Mouse (Mus musculus) brown adipose tissue, adult 24 weeks (tissue): ENCODE results near the gene Ceacam15. TPM values are rescaled to one million over a fixed set of nuclear protein-coding genes. Genes with fewer than 3 reads are reported as not detected.
"Not testable (repeated sequence)": the region's sequence is repeated elsewhere in the genome, so short reads cannot be mapped to it uniquely, and the experiment has no call there.

ENCODE experiments used
- H3K27ac ChIP-seq: fragments of 200-500 bp; replicated peaks from 2 replicates; pipeline ENCODE4 v1.5.1; 2012; ENCODE audit warnings: low read depth, mild to moderate bottlenecking, low read length
- H3K4me1 ChIP-seq: fragments of 200-500 bp; 2 replicates; pipeline ENCODE4 v1.6.1; 2012; ENCODE audit warnings: low read length, mixed read lengths; ENCODE audit not compliant: control insufficient read depth, insufficient read depth, insufficient read length
- H3K4me3 ChIP-seq: fragments of 200-500 bp; 2 replicates; pipeline ENCODE4 v1.5.1; 2012; ENCODE audit warnings: low read depth, mild to moderate bottlenecking, low read length, moderate library complexity; ENCODE audit not compliant: insufficient read depth
- polyA plus RNA-seq: library from polyadenylated mRNA; stranded (reverse); fragments of >200 nt; gene quantifications from 2 replicates; pipeline ENCODE4 v1.2.4, GENCODE M21; 2012; ENCODE audit not compliant: missing spikeins, insufficient read depth, insufficient read length

Gene Ceacam15
- polyA plus RNA-seq, result not detected in 2 replicates

DNA sequence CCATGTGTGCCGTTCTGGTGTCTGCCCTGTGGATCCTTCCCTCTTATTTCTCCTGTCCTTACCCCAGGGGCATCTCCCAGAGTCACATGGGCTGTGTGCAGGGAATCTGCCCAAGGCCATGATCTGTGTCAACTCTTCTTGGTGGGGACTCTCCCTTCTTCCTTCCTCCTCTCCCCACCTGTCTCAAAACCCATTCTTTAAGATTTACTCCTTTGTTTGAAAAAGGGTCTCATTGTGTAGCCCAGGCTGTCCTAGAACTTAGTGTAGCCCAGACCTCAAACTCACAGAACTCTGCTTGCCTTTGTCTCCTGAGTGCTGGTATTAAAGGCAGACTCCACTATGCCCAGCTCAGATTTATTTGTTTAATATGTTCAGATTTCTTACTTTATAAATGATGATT, at the start of gene Ceacam15:
TSS of gene Ceacam15 (minus strand) at position 101 of the 400 bp plus-strand sequence.
- no peak within 1 kb of the TSS for H3K27ac ChIP-seq

DNA sequence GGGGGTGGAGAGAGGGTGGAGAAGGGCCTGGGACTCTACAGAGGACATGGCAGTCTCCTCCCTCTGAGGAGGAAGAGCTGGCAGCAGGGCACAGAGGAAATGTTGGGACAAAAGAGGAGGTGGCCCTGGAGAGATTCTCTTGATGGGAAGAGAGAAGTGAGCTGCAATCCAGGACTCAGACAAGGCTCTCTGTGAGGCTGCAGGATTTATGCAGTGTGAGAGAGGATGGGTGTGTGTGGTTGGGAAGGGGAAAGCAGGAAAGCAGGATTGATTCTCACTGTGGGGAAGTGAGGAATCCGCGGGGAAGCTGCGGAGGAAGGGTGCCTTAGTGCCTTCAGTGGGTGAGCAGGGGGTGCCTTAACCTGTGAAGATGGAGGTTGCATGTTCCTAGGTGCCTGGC, 47.0 kb upstream of the Ceacam15 start:
- not testable (repeated sequence) for H3K4me1 ChIP-seq, H3K4me3 ChIP-seq, H3K27ac ChIP-seq

More for the DNA sequence above, at the start of gene Ceacam15:
- Histone ChIP-seq H3K4me3 (no peak within 1 kb of the TSS), H3K4me1 (no peaks in the 10 kb centered on the region)

DNA sequence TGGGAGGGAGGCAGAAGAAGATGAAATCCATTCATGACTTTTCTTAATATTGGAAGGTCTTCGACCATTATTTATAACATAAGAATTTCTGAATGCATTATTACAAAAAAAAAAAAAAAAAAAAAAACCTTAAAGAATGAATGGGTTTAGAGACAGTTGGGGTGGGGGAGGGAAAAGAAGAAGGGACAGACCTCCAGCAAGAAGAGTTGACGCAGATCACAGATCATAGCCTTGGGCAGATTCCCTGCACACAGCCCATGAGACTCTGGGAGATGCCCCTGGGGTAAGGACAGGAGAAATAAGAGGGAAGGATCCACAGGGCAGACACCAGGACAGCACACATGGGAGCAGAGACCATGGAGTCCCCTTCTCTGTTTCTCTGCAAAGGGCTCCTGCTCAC, 46.1 kb upstream of the Ceacam15 start, which contains the start of gene Ceacam9:
TSS of gene Ceacam9 (plus strand) at position 301 of the 400 bp plus-strand sequence.
- Histone ChIP-seq H3K27ac (no peak within 1 kb of the TSS), H3K4me3 (no peak within 1 kb of the TSS), H3K4me1 (no peaks in the 10 kb centered on the region)

DNA sequence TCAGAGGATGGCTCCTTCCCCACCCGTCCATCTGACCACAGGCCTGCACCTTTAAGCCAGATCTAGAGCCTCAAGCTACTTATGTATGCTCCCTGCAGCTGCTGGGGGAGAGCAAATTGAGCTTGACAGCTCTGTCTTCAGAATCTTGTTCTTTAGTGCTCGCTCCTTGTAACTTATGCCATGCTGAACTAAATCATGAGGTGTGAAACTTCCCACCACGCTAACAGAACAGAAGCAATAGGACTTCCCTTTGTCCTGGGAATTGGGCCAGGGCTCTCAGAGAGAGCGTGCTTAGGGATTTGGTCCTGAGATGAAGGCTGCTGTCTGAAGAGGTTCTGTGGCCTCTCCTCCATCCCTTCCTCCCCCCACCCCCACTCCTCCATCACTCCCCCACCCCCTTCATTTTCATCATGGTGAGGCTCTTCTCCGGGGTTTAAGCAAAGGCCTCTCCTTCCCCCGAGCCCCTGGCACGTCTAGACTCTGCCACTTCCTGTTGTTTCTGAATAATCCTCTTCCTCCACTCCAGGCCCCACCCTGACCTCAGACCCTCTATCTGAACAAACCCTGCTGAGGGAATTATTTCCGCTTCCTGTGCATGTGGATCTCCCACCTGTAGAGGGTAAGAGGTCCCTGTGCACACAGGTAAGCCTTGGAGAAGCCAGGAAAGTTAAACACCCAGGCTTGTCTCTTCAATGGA, 41.1 kb upstream of the Ceacam15 start:
- not testable (repeated sequence) for H3K27ac ChIP-seq, H3K4me1 ChIP-seq, H3K4me3 ChIP-seq

DNA sequence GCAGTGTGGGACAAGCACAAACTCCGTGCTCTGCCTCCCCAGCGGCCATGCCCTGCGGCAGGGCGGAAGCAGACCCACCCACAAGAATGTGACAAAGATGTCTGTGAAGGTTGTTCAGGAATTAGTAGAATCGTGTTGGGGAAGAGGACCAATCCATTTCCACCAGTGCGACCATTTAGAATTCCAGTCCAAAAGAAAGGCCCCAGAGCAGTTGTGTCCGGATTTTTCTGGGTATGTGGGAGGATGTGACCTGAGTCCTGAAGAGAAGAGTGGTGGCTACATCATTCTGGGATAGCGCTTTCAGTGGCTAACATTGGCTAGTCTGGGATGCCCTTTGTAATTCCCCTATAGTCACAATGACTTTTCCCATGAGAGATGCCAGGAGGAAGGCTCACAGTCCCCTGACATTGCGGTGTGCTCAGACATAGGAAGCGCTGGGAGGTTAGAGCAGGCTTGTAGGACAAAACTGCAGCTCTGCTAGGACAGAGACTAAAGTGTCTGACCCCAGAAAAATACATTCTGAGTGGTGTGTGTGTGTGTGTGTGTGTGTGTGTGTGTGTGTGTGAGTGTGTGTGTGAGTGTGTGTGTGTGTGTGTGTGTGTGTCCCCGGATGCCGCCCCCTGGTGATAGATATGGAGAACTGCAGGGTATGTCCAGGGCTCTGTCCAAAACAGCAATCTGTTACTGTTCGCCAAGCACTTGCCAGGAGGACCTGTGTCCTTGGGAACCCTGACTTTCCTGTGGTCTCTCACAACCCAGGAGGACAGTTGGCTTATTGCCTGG, 37.3 kb upstream of the Ceacam15 start:
- Histone ChIP-seq H3K27ac (no peak overlapping the region), H3K4me3 (no peak overlapping the region), H3K4me1 (no peaks in the 10 kb centered on the region)

DNA sequence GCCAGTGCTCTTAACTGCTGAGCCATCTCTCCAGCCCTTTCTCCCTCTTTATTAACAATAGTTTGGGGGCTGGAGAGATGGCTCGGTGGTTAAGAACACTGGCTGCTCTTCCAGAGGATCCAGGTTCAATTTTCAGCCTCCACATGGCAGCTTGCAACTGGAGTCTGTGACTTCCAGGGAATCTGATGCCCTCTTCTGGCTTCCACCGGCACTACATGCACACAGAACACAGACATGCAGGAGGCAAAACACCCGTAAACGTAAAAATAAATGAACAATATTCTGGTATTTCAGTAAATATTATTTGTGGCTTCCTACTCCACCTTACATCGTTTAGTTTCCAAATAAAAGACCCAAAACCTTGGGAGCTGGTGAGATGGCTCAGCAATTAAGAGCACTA, 35.1 kb upstream of the Ceacam15 start:
- H3K4me3 ChIP-seq, result no peak overlapping the region
- no peaks in the 10 kb centered on the region for H3K4me1 ChIP-seq
- no peak overlapping the region for H3K27ac ChIP-seq

DNA sequence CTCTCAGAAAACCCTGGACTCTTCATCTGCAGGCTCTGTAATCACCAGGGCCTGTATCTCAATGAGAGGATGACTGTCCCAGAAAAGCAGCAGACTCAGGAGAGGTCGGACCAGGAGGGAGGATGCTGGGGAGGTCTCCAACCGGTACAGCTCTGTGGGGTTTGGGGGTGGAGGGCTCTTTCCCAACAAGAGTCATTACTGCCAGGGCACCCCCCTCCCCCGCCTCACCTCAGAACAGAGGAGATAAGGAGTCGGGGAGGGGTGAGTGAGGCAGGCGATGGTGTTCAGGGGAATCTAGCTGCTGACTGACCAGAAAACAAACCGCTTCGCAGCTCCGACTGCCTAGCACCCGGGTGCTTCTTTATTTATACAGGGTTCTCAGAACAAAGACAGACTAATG, 32.7 kb upstream of the Ceacam15 start:
- Histone ChIP-seq H3K4me3 (no peak overlapping the region), H3K4me1 (no peaks in the 10 kb centered on the region), H3K27ac (no peak overlapping the region)

DNA sequence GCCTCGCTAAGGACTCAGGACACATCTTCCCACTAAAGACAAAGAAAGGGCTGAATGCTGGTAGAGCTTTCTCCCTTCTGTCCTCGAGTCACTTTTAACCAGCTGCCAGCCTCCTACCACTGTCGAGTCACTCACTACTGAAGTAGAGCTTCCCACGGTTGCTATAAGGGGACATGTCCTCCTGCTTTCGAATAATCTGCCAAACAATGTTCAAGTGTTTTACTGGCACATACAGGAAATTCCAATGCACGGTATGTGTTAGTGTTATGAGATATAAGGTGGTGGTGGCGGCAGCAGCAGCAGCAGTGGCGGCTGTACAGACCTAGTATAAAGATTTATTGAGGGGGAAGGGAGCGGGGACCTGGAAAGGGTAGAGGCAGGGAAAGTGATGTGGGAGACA, 30.9 kb upstream of the Ceacam15 start:
- no peaks in the 10 kb centered on the region for H3K4me1 ChIP-seq
- no peak overlapping the region for H3K4me3 ChIP-seq
- no peak overlapping the region for H3K27ac ChIP-seq

DNA sequence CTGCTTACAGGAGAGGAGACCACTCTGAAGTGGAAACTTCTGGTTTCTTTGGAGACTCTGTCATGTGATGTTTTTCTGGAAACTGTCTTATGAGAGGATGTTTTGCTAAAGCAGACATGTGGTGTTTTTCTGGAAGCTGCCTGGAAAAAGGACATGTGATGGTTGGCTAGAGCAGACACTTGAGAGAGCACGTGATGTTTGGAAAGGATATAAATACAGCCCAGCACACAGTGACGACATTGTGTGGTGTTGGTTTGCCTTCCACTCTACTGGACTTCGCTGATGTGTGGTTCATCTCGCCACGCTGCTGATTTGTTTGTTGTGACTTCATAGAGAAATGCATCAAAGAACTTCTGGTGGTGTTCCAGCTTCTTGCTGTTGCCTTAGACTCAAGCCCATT, 25.1 kb upstream of the Ceacam15 start:
- Histone ChIP-seq H3K4me1 (no peaks in the 10 kb centered on the region), H3K27ac (no peak overlapping the region), H3K4me3 (no peak overlapping the region)

DNA sequence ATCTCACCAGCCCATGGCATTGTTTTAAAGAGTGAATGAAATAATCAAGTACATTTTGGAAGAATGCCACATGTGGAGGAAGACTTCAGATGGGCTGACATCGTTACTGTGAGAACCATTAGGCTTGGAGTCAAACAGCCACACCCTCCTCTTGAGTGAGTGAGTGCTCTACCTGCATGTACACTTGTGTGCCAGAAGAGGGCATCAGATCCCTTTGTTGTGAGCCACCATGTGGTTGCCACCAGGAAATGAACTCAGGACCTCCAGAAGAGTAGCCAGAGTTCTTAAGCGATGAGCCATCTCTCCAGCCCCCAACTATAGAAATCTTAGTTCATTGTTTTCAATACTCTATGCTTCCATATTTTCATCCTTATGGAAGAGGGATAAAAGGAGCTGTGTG, 23.5 kb upstream of the Ceacam15 start:
- Histone ChIP-seq H3K4me3 (no peak overlapping the region), H3K27ac (no peak overlapping the region), H3K4me1 (no peaks in the 10 kb centered on the region)

DNA sequence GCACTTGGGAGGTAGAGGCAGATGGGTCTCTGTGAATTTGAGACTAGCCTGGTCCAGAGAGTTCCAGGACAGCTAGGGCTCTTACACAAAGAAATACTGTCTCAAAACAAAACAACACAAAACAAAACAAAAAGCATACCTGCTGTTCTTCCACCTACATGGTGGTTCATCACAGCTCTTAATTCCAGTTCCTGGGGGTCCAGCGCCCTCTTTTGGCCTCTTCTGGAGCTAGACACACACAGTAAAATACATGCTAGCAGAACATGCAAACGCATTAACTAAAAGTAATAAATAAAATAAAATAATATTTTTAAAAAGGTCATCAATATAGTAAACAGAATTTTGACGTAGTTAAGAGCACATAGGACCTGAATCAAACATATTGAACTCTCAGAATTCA, 19.5 kb upstream of the Ceacam15 start:
- H3K4me3 ChIP-seq, result no peak overlapping the region
- H3K4me1 ChIP-seq, result no peaks in the 10 kb centered on the region
- no peak overlapping the region for H3K27ac ChIP-seq

DNA sequence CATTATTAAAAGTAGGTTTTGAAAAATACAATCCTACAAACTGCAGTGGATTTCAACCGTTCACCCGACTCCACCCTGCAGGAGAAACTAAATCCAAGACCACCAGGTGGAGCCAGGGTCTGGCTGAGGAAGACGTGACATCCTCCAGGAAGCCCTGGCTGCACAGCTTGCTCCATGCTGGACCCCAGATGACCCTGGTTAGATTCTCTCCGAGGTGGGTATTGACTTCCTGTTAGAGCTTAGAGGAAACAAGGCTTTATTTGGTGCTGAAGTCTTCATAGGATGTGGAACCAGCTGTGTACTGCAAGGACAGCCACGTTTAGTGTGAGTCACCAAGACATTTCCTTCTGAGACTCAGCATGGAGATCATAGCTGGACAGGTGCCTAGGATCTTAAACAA, 13.7 kb upstream of the Ceacam15 start:
- H3K4me1 ChIP-seq, result no peaks in the 10 kb centered on the region
- no peak overlapping the region for H3K4me3 ChIP-seq
- H3K27ac ChIP-seq, result no peak overlapping the region

DNA sequence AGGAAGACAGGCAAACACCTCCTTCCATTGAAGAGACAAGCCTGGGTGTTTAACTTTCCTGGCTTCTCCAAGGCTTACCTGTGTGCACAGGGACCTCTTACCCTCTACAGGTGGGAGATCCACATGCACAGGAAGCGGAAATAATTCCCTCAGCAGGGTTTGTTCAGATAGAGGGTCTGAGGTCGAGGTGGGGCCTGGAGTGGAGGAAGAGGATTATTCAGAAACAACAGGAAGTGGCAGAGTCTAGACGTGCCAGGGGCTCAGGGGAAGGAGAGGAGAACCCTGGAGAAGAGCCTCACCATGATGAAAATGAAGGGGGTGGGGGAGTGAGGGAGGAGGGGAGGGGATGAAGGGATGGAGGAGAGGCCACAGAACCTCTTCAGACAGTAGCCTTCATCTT, 4.7 kb upstream of the Ceacam15 start:
- not testable (repeated sequence) for H3K4me3 ChIP-seq, H3K4me1 ChIP-seq, H3K27ac ChIP-seq

DNA sequence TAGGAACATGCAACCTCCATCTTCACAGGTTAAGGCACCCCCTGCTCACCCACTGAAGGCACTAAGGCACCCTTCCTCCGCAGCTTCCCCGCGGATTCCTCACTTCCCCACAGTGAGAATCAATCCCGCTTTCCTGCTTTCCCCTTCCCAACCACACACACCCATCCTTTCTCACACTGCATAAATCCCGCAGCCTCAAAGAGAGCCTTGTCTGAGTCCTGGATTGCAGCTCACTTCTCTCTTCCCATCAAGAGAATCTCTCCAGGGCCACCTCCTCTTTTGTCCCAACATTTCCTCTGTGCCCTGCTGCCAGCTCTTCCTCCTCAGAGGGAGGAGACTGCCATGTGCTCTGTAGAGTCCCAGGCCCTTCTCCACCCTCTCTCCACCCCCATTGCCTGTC, 806 bp downstream of the Ceacam15 start:
- not testable (repeated sequence) for H3K27ac ChIP-seq, H3K4me3 ChIP-seq, H3K4me1 ChIP-seq

DNA sequence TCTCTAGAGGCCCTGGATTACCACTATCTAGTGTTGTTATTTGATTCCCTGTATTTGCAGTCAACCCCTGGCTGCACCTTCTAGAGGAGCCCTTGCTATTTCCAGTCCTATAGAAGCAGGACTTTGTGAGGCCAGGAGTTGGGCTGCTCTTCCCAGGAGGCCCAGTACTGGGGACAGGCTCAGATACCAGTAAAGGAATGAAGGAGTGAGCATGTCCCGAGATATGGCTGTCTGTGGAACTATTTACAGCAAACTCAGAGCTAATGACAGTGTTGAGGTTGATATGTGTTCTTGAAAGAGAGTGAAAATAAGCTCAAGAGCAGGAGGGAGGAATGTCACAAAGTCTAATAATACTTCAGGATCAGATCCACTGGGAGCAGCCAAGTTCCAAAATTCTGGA, 1.7 kb downstream of the Ceacam15 start:
- Histone ChIP-seq H3K4me3 (no peak overlapping the region), H3K27ac (no peak overlapping the region), H3K4me1 (no peaks in the 10 kb centered on the region)
